Mouse (Mus musculus) CD4-positive naive resting alpha-beta T cell, adult 57 days (primary cell): ENCODE results near the gene Sparcl1. TPM values are rescaled to one million over a fixed set of nuclear protein-coding genes. Genes with fewer than 3 reads are reported as not detected.

Experiments
- total RNA-seq: library from RNA; stranded (reverse); gene quantifications from one replicate; pipeline ENCODE4 v1.2.4, GENCODE M21; 2023

Gene Sparcl1
- total RNA-seq: 0.33 TPM

DNA sequence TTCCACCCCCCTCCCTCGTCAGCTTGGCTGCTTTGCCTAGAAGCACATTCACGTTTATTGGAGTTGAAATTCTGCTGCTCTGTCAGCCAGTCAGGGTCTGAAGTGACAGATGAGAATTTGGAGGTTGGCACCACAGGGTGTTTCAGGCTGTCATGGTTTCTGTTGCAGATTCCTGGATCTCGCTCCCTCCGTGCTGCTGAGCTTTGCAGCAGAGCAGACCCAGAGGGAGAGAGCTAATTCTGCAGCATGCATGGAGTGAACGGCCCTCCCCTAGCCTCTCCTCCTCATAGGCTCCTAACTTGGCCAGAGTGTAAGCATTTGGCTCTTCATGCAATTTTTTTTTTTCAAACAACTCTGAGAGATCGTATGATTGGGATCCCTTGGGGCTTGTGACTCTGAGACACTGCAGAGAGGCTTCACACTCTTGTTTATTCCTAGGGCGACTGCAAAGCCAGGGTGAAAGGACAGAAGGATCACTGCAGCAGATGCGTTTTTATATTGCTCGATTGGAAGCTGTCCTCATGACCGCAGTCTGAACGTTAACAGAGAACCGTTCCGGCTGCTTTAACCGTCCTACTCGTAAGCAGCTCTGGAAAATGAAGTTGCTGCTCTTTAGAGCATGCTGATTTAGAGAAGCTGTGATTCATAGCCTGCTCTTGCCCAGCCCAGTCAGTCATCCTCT lies at the start of gene Sparcl1:
Gene Sparcl1, minus strand, starts transcription at position 243 of the 682 bp plus-strand sequence.

GRCm38 (mm10) chr5:104077508-104077907 lies 36.0 kb downstream of the Sparcl1 start, which contains the start of gene Gm17660:
Gene Gm17660, minus strand, starts transcription at chr5:104077608.

DNA sequence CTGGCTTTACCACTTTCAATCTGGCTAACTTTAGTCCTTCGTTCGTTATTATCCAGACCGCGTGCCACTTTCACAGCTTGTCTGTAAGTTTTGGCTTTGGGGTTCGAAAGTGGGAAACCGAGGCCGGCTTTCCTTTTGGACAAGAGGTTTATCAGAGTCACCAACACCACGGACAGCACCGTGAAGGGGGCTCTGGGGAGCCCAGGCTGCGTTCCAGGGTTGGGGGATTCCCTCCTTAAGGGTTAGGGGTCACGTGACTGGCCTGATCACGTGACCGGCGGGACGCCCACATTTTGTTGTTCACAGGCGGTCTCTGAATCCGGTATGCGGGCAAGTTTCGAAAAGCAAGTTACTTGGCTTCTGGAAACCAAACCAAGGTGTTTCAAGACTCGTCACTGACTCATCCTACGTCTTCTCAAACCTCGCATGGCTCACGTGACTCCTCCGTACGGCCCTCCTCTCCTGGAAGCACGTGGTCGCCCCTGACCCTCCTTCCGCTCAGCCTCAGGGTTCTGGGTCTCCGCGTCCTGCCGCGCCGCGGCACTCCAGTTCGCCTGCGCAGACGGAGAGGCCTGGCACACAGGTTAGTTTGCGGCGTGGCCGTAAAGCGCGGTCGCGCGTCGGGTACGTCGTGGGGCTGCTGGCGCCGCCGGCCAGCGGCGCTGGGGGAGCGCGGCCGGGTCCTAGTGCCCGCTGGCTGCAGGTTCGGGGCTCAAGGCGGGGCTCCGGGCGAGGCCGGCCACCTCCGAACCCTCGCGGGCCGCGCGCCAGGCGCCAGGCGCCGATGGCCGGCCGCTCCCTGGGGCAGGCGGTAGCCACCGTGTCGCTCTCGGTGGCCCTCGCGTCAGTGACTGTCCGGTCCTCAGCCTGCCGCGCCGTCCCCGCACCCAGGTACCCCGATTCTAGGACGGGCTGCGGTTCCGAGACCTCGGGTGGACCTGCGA lies 67.0 kb downstream of the Sparcl1 start, which contains the start of gene Nudt9:
Gene Nudt9, plus strand, starts transcription at position 51 of the 944 bp plus-strand sequence.

Other genes starting within 250 kb of the Sparcl1 start
- gene Klhl8, start 202.5 kb downstream of the Sparcl1 start, total RNA-seq: 4.9 TPM
- not detected for gene Hsd17b13, start 136.3 kb downstream of the Sparcl1 start, total RNA-seq
- 33.4 TPM for gene Hsd17b11, start 91.8 kb downstream of the Sparcl1 start, total RNA-seq
- 33.9 TPM for gene Nudt9, start 67.4 kb downstream of the Sparcl1 start, total RNA-seq
- not detected for gene Gm17660, start 36.1 kb downstream of the Sparcl1 start, total RNA-seq
- gene Dspp, start 57.0 kb upstream of the Sparcl1 start, total RNA-seq: not detected
- gene Dmp1, start 88.9 kb upstream of the Sparcl1 start, total RNA-seq: not detected
- gene Ibsp, start 185.4 kb upstream of the Sparcl1 start, total RNA-seq: not detected
- gene Mepe, start 211.6 kb upstream of the Sparcl1 start, total RNA-seq: not detected